Mouse (Mus musculus) stomach, postnatal 0 days (tissue): ENCODE measurements at regions not wholly inside any gene's neighbourhood (a gene's known extent, or its start where the extent isn't known, plus 50 kb on each side); places are given as distances from the start of the nearest gene placed in this dataset.

Source experiments
- CTCF ChIP-seq: IDR thresholded peaks from 2 replicates; pipeline ENCODE4 v1.5.1; 2016; ENCODE audit warnings: antibody characterized with exemption, low read depth, mild to moderate bottlenecking, moderate library complexity
- EP300 ChIP-seq: optimal IDR thresholded peaks from 2 replicates; pipeline ENCODE3; 2016; ENCODE audit warnings: antibody characterized with exemption

- TF ChIP-seq CTCF (no peak), EP300 (no peak)
Observed at GRCm38 (mm10) chr7:111370421-111370887, 287.6 kb upstream of the Eif4g2 start.
